In genomic region chr7:100911246-100911770, GRCm38 (mm10) we compare ENCODE assay signal across 8 mouse cellular contexts. TPM values are rescaled to one million over a fixed set of nuclear protein-coding genes. Genes with fewer than 3 reads are reported as not detected.
DNase-seq lines count a peak whose midpoint lies in the region; ATAC-seq lines count a peak whose summit lies in the region.

No protein-coding gene starts in this region.

- H3K27me3 ChIP-seq in embryonic facial prominence, embryonic 13.5 days: no peaks in the 10 kb centered on the region

- DNase-seq in heart, adult 11 months: peak; percentile 98
- no peak for DNase-seq in heart, postnatal 25 days (ENCODE audit: low spot score)
- peak; percentile 65 for DNase-seq in kidney, adult 18-20 months
- DNase-seq in lung, postnatal 10 days: peak; percentile 76
- no peak for DNase-seq in layer of hippocampus, adult 9-10 months (ENCODE audit: low spot score)
- no peak for DNase-seq in natural killer cell, adult 2 months (ENCODE audit: low spot score in 2 of 2)

- H3K36me3 ChIP-seq in embryonic facial prominence, embryonic 13.5 days: peaks cover 43% of the 10 kb centered on the region

- intact Hi-C loops in heart, postnatal 25 days (cut with DNase I): no loop called here

- ATAC-seq in embryonic facial prominence, embryonic 13.5 days (ENCODE audit: insufficient number of reproducible peaks, insufficient read depth, low FRiP score, low TSS enrichment, low read depth): no peak
- ATAC-seq in monocyte, adult 5-6 weeks (replicated peaks; ENCODE audit: insufficient number of reproducible peaks, low FRiP score, low TSS enrichment, poor library complexity, severe bottlenecking): no peak

- peak overlapping the region; percentile 51 for H3K27ac ChIP-seq in embryonic facial prominence, embryonic 13.5 days

- no peak overlapping the region for H3K4me3 ChIP-seq in embryonic facial prominence, embryonic 13.5 days

- peak overlapping the region; percentile 16 for H3K4me2 ChIP-seq in embryonic facial prominence, embryonic 13.5 days

- no peaks in the 10 kb centered on the region for H3K9me3 ChIP-seq in embryonic facial prominence, embryonic 13.5 days

- 22% methylated on average over 2 of the region's 2 CpGs for WGBS in embryonic facial prominence, embryonic 13.5 days

- H3K9ac ChIP-seq in embryonic facial prominence, embryonic 13.5 days: peak overlapping the region; percentile 27; the same call in 1 of the 2 replicates

- peaks cover 77% of the 10 kb centered on the region for H3K4me1 ChIP-seq in embryonic facial prominence, embryonic 13.5 days

RNA-seq across cellular contexts. Expression of gene Arhgef17, which starts 20.6 kb away (rescaled TPM):
- total RNA-seq in heart, postnatal 25 days (2021): 10 to 100 TPM; 24.0 to 28.8 TPM
- 8.0 and 8.3 TPM in 2 replicates for polyA plus RNA-seq in embryonic facial prominence, embryonic 13.5 days (2015; fragmentation: Nextera tagmentation; extraction: Ambion mirVana)
- 0.10 to 0.29 TPM in 2 of 3 replicates, not detected in the other for total RNA-seq in monocyte, adult 5-6 weeks (2017)

RNA-seq across cellular contexts. Expression of gene Relt, which starts 48.1 kb away (rescaled TPM):
- 1 to 10 TPM; 2.4 to 3.0 TPM for total RNA-seq in heart, postnatal 25 days (2021)
- 4.2 TPM in 2 replicates for polyA plus RNA-seq in embryonic facial prominence, embryonic 13.5 days (2015; fragmentation: Nextera tagmentation; extraction: Ambion mirVana)
- 22.5 to 31.8 TPM (median 26.4 TPM) in 3 replicates for total RNA-seq in monocyte, adult 5-6 weeks (2017)

Comparison
In these comparisons a context has a peak if more than half of its experiments do, and no peak if none do; other contexts are left out.
1. DNase-seq: peak in heart, adult 11 months (single experiment), kidney, adult 18-20 months (single experiment) and lung, postnatal 10 days (single experiment); none in heart, postnatal 25 days (single experiment), layer of hippocampus, adult 9-10 months (single experiment) and natural killer cell, adult 2 months (0 of 2).
2. RNA of gene Arhgef17, which starts 20.6 kb away (total RNA-seq): 24.0 to 28.8 TPM in heart, postnatal 25 days; 0.10 to 0.29 TPM in monocyte, adult 5-6 weeks; every median in the first group is over 10 times any median in the second.